Mouse (Mus musculus) heart, embryonic 11.5 days (tissue): ENCODE data around the gene Ankrd42. TPM values are rescaled to one million over a fixed set of nuclear protein-coding genes. Genes with fewer than 3 reads are reported as not detected.

Source experiments
- ATAC-seq: fragments of 200-750 bp; cut with Nextera tagmentation; replicated peaks from 2 replicates; pipeline ENCODE4 v1.8.0; 2017; ENCODE audit warnings: moderate library complexity; ENCODE audit not compliant: insufficient number of reproducible peaks, low FRiP score, low TSS enrichment
- H3K27ac ChIP-seq: fragments of 300-500 bp; sonication (generic); 2 replicates; pipeline ENCODE4 v1.5.1; 2014; ENCODE audit warnings: mild to moderate bottlenecking, low read depth, low read length
- H3K27me3 ChIP-seq: fragments of 300-500 bp; sonication (generic); 2 replicates; pipeline ENCODE4 v1.6.1; 2014; ENCODE audit warnings: mild to moderate bottlenecking, low read length, mixed read lengths; ENCODE audit not compliant: control insufficient read depth, insufficient read depth
- H3K36me3 ChIP-seq: fragments of 300-500 bp; sonication (generic); 2 replicates; pipeline ENCODE4 v1.6.1; 2014; ENCODE audit warnings: mild to moderate bottlenecking, low read length, moderate library complexity, mixed read lengths; ENCODE audit not compliant: control insufficient read depth, insufficient read depth
- H3K4me1 ChIP-seq: fragments of 300-500 bp; sonication (generic); 2 replicates; pipeline ENCODE4 v1.6.1; 2014; ENCODE audit warnings: low read length; ENCODE audit not compliant: control insufficient read depth, insufficient read depth
- H3K4me2 ChIP-seq: fragments of 300-500 bp; sonication (generic); 2 replicates; pipeline ENCODE4 v1.6.1; 2014; ENCODE audit warnings: mild to moderate bottlenecking, moderate library complexity
- H3K4me3 ChIP-seq: fragments of 300-500 bp; sonication (generic); 2 replicates; pipeline ENCODE4 v1.5.1; 2014; ENCODE audit warnings: low read depth, low read length
- H3K9ac ChIP-seq: fragments of 300-500 bp; sonication (generic); 2 replicates; pipeline ENCODE4 v1.6.1; 2014; ENCODE audit warnings: mild to moderate bottlenecking, low read depth, low read length, moderate library complexity
- H3K9me3 ChIP-seq: fragments of 300-500 bp; sonication (generic); replicated peaks from 2 replicates; pipeline ENCODE4 v1.6.1; 2016; ENCODE audit warnings: low read length; ENCODE audit not compliant: control insufficient read depth
- WGBS: fragments of 180-500 bp; shearing (Covaris S2); extraction: QIAGEN DNeasy Blood & Tissue Kit; methylation state at CpG from one replicate; pipeline ENCODE4 v1.1.7; 2014; ENCODE audit not compliant: insufficient replicate concordance; 5-methylcytosine and 5-hydroxymethylcytosine counted together
- polyA plus RNA-seq: library from polyadenylated mRNA; unstranded; fragments of >200 nt; fragmentation: Nextera tagmentation; extraction: Ambion mirVana; gene quantifications from 2 replicates; pipeline ENCODE4 v1.2.1, GENCODE M21; 2014

Ankrd42 gene
- polyA plus RNA-seq, 1 experiment from 2014 or later = 4.4 TPM

DNA sequence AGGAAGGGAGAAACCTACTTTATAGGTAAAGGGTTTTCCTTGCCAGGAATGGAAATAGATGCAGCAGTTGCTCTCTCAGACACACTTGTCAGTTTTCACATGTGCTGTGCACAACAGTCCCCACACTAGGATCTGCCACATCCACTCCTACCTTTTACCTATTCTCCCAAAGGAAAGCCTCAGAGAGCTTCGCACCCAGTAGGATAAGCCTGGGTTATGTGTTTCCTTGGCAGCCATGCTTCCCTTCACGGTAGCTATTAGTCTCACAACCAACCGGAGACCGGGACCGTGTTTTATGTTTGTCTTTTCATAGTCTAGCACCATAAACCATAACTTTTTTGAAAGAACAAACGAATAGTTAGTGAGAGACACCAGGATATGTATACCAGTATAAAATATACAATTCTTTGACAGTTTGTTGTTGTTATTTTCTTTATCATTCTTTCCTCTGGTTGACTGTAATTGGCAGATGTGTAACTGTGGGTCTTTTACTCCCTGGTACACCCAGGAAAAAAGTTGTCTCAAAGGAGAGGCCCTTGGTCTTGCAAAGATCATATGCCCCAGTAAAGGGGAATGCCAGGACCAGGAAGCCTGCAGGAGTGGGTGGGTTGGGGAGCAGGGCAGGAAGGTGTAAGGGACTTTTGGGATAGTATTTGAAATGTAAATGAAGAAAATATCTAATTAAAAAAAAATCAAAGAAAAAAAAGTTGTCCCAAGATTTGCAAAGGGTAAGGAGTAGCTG lies 86.5 kb downstream of the Ankrd42 start:
- H3K4me2 ChIP-seq = no peak overlapping the region
- ATAC-seq = no peak
- H3K9me3 ChIP-seq = no peaks in the 10 kb centered on the region
- H3K9ac ChIP-seq = no peak overlapping the region
- H3K36me3 ChIP-seq = no peaks in the 10 kb centered on the region
- no peaks in the 10 kb centered on the region for H3K4me1 ChIP-seq
- 80% methylated on average over 6 of the region's 6 CpGs for WGBS
- no peaks in the 10 kb centered on the region for H3K27me3 ChIP-seq
- no peak overlapping the region for H3K4me3 ChIP-seq
- H3K27ac ChIP-seq = no peak overlapping the region

DNA sequence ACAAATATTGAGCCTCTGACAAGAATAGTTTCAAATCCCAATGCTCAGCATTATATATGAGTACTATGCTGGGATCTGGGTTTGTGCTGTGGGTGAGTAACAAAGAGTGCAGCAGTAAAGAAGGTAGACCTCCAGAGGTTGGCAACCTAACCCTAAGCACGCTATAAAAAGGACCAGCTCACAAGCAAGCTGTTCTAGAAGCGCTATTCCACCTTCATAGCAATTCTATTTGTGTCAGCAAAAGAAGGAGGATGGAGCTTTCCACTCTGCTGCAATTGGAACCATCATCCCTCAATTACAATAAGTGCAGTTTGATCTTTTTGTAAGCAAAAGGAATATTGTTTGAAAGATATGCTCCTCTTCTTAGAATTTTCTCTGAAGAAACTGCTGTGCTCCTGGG lies 90.2 kb downstream of the Ankrd42 start:
- no peak overlapping the region for H3K9ac ChIP-seq
- no peak for ATAC-seq
- H3K4me3 ChIP-seq = no peak overlapping the region
- H3K4me1 ChIP-seq = no peaks in the 10 kb centered on the region
- WGBS = 66% methylated on average over 2 of the region's 2 CpGs
- no peaks in the 10 kb centered on the region for H3K27me3 ChIP-seq
- no peak overlapping the region for H3K27ac ChIP-seq
- H3K9me3 ChIP-seq = no peaks in the 10 kb centered on the region
- no peak overlapping the region for H3K4me2 ChIP-seq
- H3K36me3 ChIP-seq = no peaks in the 10 kb centered on the region

DNA sequence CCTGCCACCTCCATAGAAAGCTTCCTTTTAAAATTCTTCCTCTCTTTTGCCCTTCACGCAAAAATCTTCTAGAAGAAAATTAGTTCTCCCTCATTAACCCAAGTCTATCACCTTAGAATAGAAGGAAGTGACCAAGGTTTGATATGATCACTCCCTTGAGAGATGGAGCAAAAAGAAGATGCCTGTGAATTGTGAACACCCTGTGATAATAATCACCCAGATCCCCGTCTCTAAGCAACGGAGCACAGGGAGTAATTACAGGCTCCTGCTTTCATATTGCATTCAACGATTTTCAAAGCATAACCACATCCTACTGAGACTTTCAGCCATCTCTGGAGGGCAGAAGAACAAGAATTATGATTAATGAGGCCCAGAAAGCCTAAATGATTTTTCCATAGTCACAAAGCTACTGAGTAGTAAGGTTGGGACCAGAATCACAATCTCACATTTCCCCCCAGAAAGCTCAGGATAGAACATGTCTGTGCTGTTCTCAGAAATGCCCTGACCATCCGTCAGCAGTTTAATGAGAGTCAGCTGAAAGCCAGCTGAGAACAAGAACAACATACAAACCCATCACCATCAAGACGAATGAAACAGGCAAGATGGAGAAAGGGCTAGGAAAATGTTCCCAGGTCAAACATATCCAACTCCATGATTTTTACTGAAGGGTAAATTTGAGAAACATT lies 104.4 kb downstream of the Ankrd42 start:
- 65% methylated on average over 6 of the region's 6 CpGs for WGBS
- H3K4me2 ChIP-seq = no peak overlapping the region
- H3K9ac ChIP-seq = no peak overlapping the region
- ATAC-seq = no peak
- H3K27ac ChIP-seq = no peak overlapping the region
- no peaks in the 10 kb centered on the region for H3K36me3 ChIP-seq
- no peak overlapping the region for H3K4me3 ChIP-seq
- no peaks in the 10 kb centered on the region for H3K27me3 ChIP-seq
- H3K9me3 ChIP-seq = no peaks in the 10 kb centered on the region
- H3K4me1 ChIP-seq = no peaks in the 10 kb centered on the region

Other genes starting within 250 kb of the Ankrd42 start
- gene Ccdc90b, start 76.0 kb downstream of the Ankrd42 start, polyA plus RNA-seq = 49.8 and 57.3 TPM in 2 replicates
- 14.1 and 15.7 TPM in 2 replicates for gene Pcf11, start 32.8 kb upstream of the Ankrd42 start, polyA plus RNA-seq
- gene Rab30, start 104.5 kb upstream of the Ankrd42 start, polyA plus RNA-seq = 8.3 and 8.9 TPM in 2 replicates
- gene Ddias, start 237.1 kb upstream of the Ankrd42 start, polyA plus RNA-seq = 11.3 and 11.7 TPM in 2 replicates
- 17.5 and 18.2 TPM in 2 replicates for gene Prcp, start 237.3 kb upstream of the Ankrd42 start, polyA plus RNA-seq